Mouse (Mus musculus): ENCODE data around the gene Pecr.

- no peak for TF ChIP-seq CTCF (IDR thresholded peaks at IDR 0.05; ENCODE audit: low read depth, low read length)
- no peak for TF ChIP-seq POLR2A (IDR thresholded peaks at IDR 0.05; ENCODE audit: borderline replicate concordance, low read depth, low read length)
These were observed 425 bp upstream of the Pecr start for GRCm38 (mm10) chr1:72284539-72284938.

Measured in bone marrow macrophage, adult 2 months (primary cell).